Mouse (Mus musculus): ENCODE results near the gene Olfr45.
"Not testable (repeated sequence)": the region's sequence is repeated elsewhere in the genome, so short reads cannot be mapped to it uniquely, and the experiment has no call there.

The Olfr45 gene

DNA sequence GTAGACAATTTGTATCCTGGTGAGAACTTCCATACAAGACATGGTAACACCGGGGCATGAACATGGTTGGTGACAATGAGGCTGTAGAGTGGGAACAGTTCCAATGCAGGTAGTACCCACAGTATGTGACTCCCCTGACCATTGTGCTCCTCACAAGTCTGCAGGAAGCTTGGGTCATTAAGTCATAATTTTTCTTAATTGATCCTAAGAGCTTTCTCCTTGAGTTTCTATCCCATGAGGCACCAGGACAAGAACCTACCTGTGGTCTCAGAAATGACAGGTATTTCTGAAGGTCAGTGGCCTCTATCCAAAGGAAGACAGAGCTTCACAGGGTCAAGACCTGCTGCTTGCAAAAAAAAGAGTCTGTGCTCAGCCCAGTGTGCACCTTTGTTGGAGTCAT is at the start of gene Olfr45:
Gene Olfr45, plus strand, starts transcription at position 301 of the 400 bp plus-strand sequence.
- DNase-seq (ENCODE audit: low read depth, low spot score), result no peak

DNA sequence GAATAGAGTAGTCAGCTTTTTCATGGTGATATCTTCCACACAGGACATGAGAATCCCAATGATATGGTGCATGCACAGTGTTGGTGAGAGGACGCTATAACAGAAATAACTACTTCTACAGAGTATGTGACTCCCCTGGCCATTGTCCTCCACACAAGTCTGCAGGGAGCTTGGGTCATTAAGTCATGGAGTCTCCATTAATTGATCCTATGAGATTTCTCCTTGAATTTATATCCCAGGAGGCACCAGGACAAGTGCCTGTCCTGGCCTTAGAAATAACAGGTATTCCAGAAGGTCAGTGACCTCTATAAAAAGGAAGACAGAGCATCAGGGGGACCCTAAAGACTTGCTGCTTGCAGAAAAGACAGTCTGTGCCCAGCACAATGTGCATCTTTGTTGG is 35.6 kb upstream of the Olfr45 start, which contains the start of gene Olfr53:
Gene Olfr53, plus strand, starts transcription at position 301 of the 400 bp plus-strand sequence.
- DNase-seq (ENCODE audit: low read depth, low spot score), result no peak

- no peak for DNase-seq (ENCODE audit: low read depth, low spot score)
Observed at GRCm38 (mm10) chr7:140659630-140660029, 22.1 kb upstream of the Olfr45 start, which contains the start of gene Olfr539. Olfr539 (plus strand) TSS chr7:140659930.

GRCm38 (mm10) chr7:140670693-140671092 is 11.1 kb upstream of the Olfr45 start:
- not testable (repeated sequence) for DNase-seq (ENCODE audit: low read depth, low spot score)

GRCm38 (mm10) chr7:140675863-140676262 is 5.9 kb upstream of the Olfr45 start:
- no peak for DNase-seq (ENCODE audit: low read depth, low spot score)

GRCm38 (mm10) chr7:140679591-140679990 is 2.2 kb upstream of the Olfr45 start:
- DNase-seq (ENCODE audit: low read depth, low spot score), result not testable (repeated sequence)

DNA sequence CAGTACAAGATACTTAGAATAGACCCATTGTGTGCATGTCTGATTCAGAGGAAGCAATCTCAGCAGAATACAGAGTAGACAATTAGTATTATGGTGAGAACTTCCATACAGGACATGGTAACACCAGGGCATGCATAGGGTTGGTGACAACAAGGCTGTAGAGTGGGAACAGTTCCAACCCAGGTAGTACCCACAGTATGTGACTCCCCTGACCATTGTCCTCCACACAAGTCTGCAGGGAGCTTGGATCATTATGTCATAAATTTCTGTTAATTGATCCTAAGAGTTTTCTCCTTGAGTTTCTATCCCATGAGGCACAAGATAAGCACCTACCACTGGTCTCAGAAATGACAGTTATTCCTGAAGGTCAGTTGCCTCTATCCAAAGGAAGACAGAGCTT is 15.2 kb downstream of the Olfr45 start, which contains the start of gene Olfr541:
Gene Olfr541, plus strand, starts transcription at position 301 of the 400 bp plus-strand sequence.
- no peak for DNase-seq (ENCODE audit: low read depth, low spot score)

DNA sequence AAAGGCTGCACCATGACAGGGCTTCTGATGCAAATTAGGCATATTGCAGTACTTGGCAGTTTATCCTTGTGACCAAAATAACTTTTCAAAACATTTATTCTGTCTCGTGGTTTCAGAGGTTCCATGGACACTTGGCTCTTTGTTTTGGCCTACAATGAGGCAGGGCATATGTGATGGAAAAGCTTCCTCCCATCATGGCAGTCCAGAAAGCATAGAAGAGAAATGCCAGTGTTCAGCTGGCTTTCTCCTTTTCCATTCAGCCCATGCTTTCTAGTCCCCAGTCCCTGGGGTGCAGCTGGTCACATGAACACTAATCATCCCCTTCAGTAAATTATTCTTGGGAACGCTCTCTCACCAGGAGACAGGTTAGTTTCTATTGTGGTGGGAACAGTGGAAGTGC is 24.6 kb downstream of the Olfr45 start:
- DNase-seq (ENCODE audit: low read depth, low spot score), result no peak

- DNase-seq (ENCODE audit: low read depth, low spot score), result no peak
Observed at GRCm38 (mm10) chr7:140707536-140708284, 26.0 kb downstream of the Olfr45 start.

DNA sequence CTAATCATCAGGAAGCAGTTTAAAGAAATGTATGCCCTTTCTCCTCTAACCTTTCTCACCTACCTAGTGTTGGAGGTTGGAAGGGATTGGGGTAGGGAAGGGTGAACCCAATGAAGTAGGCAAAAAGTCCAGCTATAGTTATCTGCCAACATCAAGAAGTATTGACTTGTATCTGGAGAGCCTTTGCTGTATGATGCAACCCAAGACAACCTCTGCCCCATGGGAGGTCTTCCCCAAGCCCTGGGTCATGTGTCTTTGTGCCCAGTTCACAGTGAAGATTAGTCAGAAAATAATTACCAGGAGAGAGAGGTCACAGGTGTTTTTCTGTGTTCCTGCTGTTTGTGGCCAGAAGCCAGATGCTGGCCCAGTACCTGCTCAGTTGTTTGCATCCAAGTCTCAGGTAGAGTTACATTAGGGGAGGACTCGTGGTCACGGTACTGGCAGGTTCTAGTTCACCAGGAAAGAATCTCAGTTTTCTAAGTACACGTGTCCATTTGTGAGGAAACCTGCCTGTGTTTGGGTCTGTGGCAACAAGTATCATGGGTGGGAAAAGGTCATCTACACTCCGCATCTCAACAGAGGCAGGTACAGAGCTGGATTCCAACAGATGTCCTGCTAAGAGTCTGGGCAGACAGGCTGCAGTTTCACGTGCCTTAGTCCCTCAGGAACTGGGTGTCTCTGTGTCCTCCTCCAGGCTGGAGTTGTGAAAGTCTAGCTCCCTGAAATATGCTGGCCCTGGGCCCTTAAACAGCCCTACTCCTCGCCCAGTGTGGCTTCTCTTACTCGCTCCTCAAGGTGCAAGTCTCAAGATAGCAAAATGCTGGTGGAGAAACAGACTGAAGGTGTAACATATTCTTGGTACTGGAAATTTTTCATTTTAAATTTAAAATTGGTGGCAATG is 35.7 kb downstream of the Olfr45 start:
- no peak for DNase-seq (ENCODE audit: low read depth, low spot score)

DNA sequence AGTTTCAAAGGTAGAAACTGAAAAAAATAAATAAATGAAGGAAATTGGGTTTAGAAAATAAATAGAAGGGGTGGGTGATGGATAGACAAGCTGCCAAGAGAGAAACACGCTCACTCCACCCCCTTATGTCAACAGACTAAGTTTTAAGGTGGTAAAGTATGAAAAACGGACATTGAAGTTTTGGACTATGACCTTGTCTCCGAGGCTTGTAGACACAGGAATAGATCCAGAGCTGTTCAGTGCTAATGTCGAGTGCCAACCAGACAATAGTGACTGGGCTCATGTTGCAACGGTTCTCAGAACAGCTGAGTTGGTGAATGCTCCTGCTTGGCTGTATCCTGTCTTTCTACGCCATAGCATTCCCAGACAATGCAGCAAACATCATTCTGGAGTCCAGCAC is 39.3 kb downstream of the Olfr45 start:
- DNase-seq (ENCODE audit: low read depth, low spot score), result no peak

- DNase-seq (ENCODE audit: low read depth, low spot score), result no peak
Observed at GRCm38 (mm10) chr7:140725558-140725957, 43.8 kb downstream of the Olfr45 start.

- no peak for DNase-seq (ENCODE audit: low read depth, low spot score)
Observed at GRCm38 (mm10) chr7:140733162-140733561, 51.4 kb downstream of the Olfr45 start.

Measured in embryo, embryonic 11.5 days (tissue).